Mouse (Mus musculus): ENCODE data around the gene Agap2. TPM values are rescaled to one million over a fixed set of nuclear protein-coding genes. Genes with fewer than 3 reads are reported as not detected.

Gene Agap2
- polyA plus RNA-seq, 1 experiment from 2014 or later, result 0.88 TPM

DNA sequence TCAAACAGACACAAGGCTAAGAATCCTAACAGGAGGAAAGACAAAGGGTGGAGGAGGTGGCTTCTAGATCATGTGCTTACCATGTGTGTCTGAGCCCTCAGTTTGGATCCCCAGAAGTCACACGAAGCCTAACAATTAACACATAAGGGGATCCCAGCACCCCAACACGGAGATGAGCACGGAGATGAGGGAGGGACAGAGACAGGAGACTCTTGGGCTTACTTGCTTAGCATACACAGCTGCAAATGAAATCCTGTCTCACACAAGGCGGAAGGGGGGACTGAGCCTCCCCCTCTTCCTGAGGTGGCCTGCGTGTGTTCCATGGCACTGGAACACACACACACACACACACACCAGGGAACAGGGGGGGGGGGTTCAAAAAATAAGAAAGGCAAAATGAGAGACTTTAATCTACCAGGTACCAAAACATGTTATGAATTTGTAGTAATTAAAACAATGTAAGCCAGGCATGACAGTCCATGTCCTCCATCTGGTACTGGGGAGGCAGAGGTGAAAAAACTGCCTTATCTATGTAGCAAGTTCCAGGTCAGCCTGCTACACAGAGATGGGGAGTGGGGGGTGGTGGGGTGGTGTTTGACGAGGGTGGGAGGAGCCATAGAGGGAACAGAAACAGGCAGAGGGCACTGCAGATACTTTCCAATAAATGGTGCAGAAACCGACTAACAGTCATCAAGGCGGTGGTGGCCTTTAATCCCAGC, 60.2 kb downstream of the Agap2 start:
- peak; percentile 65 for DNase-seq
- 18% methylated on average over 8 of the region's 8 CpGs for WGBS (ENCODE audit: insufficient replicate concordance)
- peak overlapping the region; percentile 38; the same call in 1 of the 2 replicates for H3K4me2 ChIP-seq (ENCODE audit: low read depth, low read length)

GRCm38 (mm10) chr10:127136510-127136909, 61.4 kb downstream of the Agap2 start:
- Histone ChIP-seq H3K27ac (ENCODE audit: low read depth) (peak overlapping the region; percentile 75), H3K4me1 (ENCODE audit: insufficient read depth) (peaks cover 32% of the 10 kb centered on the region), H3K9ac (replicated peaks) (no peak overlapping the region; the same call in 1 of the 2 replicates), H3K9me3 (ENCODE audit: low read length) (no peaks in the 10 kb centered on the region), H3K4me3 (ENCODE audit: low read depth, low read length) (no peak overlapping the region), H3K36me3 (replicated peaks; ENCODE audit: insufficient read depth, low read length) (no peaks in the 10 kb centered on the region), H3K27me3 (ENCODE audit: insufficient read depth, low read length) (no peaks in the 10 kb centered on the region), H3K4me2 (ENCODE audit: low read depth, low read length) (0 out of 2 replicates have a peak overlapping the region, but pooled peaks have one; percentile 38)
- ATAC-seq (peak; percentile 4), DNase-seq (no peak)
- TF ChIP-seq CTCF (IDR thresholded peaks at IDR 0.05; ENCODE audit: low read depth) (no peak), EP300 (IDR thresholded peaks at IDR 0.05; ENCODE audit: low read depth) (no peak; the same call in 1 of the 2 replicates)
- 33% methylated on average over 4 of the region's 4 CpGs for WGBS (ENCODE audit: insufficient replicate concordance)

More for the DNA sequence above, 60.2 kb downstream of the Agap2 start:
- H3K9ac ChIP-seq (replicated peaks), result peak overlapping the region; percentile 50; the same call in 1 of the 2 replicates
- H3K36me3 ChIP-seq (replicated peaks; ENCODE audit: insufficient read depth, low read length), result no peaks in the 10 kb centered on the region
- H3K9me3 ChIP-seq (ENCODE audit: low read length), result no peaks in the 10 kb centered on the region
- H3K27me3 ChIP-seq (ENCODE audit: insufficient read depth, low read length), result no peaks in the 10 kb centered on the region
- peak; percentile 73 for ATAC-seq
- peak overlapping the region; percentile 75 for H3K27ac ChIP-seq (ENCODE audit: low read depth)
- peaks cover 32% of the 10 kb centered on the region for H3K4me1 ChIP-seq (ENCODE audit: insufficient read depth)
- no peak for TF ChIP-seq EP300 (IDR thresholded peaks at IDR 0.05; ENCODE audit: low read depth)
- H3K4me3 ChIP-seq (ENCODE audit: low read depth, low read length), result no peak overlapping the region

- WGBS (ENCODE audit: insufficient replicate concordance), result 68% methylated on average over 3 of the region's 3 CpGs
- TF ChIP-seq EP300 (IDR thresholded peaks at IDR 0.05; ENCODE audit: low read depth), result no peak
- no peak for TF ChIP-seq CTCF (IDR thresholded peaks at IDR 0.05; ENCODE audit: low read depth)
- ATAC-seq, result no peak
- Histone ChIP-seq H3K9me3 (ENCODE audit: low read length) (no peaks in the 10 kb centered on the region), H3K27ac (ENCODE audit: low read depth) (peak overlapping the region; percentile 75), H3K4me2 (ENCODE audit: low read depth, low read length) (no peak overlapping the region), H3K36me3 (replicated peaks; ENCODE audit: insufficient read depth, low read length) (no peaks in the 10 kb centered on the region), H3K9ac (replicated peaks) (no peak overlapping the region), H3K27me3 (ENCODE audit: insufficient read depth, low read length) (no peaks in the 10 kb centered on the region), H3K4me1 (ENCODE audit: insufficient read depth) (peaks cover 32% of the 10 kb centered on the region), H3K4me3 (ENCODE audit: low read depth, low read length) (no peak overlapping the region)
- no peak for DNase-seq
These were observed 62.8 kb downstream of the Agap2 start for GRCm38 (mm10) chr10:127137896-127138295.

DNA sequence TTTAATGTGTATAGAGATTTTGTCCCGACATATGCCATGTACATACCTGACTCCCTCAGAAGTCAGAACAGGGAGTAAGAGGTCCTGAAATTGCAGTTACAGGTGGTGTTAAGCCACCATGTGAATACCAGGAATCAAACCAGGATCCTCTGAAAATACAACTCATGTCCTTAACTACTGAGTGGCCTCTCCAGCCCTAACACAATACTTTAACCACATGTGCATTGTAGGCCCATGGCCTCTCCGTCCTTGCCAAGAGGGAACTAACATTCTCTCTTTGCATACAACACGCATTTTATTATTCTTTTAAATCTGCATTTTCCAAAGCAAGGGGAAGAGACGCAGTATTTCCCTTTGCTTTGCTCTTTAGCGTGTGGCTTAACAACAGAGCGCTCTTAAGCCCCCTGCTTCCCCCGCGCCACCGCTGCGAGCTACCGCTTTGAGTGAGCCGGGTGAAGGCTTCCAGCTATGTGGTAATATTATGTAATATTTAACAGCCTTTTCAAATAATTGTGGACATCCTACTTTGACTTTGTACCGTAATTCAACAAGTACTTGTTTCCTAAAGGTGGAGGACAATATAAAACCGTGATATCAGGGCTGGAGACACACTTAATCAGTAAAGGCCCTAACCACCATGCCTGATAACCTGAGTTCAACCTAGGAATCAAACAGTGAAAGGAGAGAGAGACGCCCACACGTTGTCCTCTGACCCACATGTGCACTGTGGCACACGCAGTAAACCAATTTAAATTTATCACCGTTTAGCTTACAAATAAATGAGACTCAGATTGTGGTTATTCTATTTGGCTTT, 63.5 kb downstream of the Agap2 start:
- Histone ChIP-seq H3K36me3 (replicated peaks; ENCODE audit: insufficient read depth, low read length) (no peaks in the 10 kb centered on the region), H3K4me2 (ENCODE audit: low read depth, low read length) (peak overlapping the region; percentile 20; the same call in 1 of the 2 replicates), H3K4me3 (ENCODE audit: low read depth, low read length) (no peak overlapping the region), H3K27ac (ENCODE audit: low read depth) (peak overlapping the region; percentile 75), H3K9ac (replicated peaks) (no peak overlapping the region), H3K9me3 (ENCODE audit: low read length) (no peaks in the 10 kb centered on the region), H3K4me1 (ENCODE audit: insufficient read depth) (peaks cover 32% of the 10 kb centered on the region), H3K27me3 (ENCODE audit: insufficient read depth, low read length) (no peaks in the 10 kb centered on the region)
- DNase-seq (no peak), ATAC-seq (peak; percentile 67)
- 52% methylated on average over 18 of the region's 18 CpGs for WGBS (ENCODE audit: insufficient replicate concordance)
- no peak for TF ChIP-seq CTCF (IDR thresholded peaks at IDR 0.05; ENCODE audit: low read depth)
- TF ChIP-seq EP300 (IDR thresholded peaks at IDR 0.05; ENCODE audit: low read depth), result 0 out of 2 replicates have a peak, but pooled peaks have one; percentile 56

GRCm38 (mm10) chr10:127140971-127141370, 65.9 kb downstream of the Agap2 start:
- Histone ChIP-seq H3K9me3 (ENCODE audit: low read length) (no peaks in the 10 kb centered on the region), H3K9ac (replicated peaks) (no peak overlapping the region), H3K4me3 (ENCODE audit: low read depth, low read length) (no peak overlapping the region), H3K36me3 (replicated peaks; ENCODE audit: insufficient read depth, low read length) (no peaks in the 10 kb centered on the region), H3K27me3 (ENCODE audit: insufficient read depth, low read length) (no peaks in the 10 kb centered on the region), H3K4me2 (ENCODE audit: low read depth, low read length) (no peak overlapping the region), H3K4me1 (ENCODE audit: insufficient read depth) (peaks cover 21% of the 10 kb centered on the region), H3K27ac (ENCODE audit: low read depth) (no peak overlapping the region)
- TF ChIP-seq EP300 (IDR thresholded peaks at IDR 0.05; ENCODE audit: low read depth) (no peak), CTCF (IDR thresholded peaks at IDR 0.05; ENCODE audit: low read depth) (no peak)
- no peak for DNase-seq
- ATAC-seq, result no peak
- 75% methylated on average over 11 of the region's 11 CpGs for WGBS (ENCODE audit: insufficient replicate concordance)

DNA sequence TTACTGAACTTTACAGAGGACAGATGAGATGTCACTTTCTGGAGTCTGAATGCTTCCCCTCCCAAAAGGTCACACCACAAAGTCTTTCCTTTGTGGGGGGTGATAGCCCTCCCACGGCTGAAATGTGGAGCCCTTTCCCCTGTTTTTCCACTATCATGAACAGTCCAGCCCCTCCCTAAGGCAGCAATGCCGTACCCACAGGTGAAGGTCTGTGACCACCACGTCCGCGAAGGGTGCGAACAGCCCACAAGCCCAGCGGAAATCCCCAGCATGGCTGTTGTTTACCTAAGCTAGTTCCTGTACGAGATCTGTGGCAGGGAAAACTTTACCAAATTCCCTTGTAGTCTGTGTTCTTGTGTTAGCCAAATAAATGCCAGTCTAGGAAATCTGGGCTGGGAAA, 66.4 kb downstream of the Agap2 start:
- 48% methylated on average over 8 of the region's 8 CpGs for WGBS (ENCODE audit: insufficient replicate concordance)
- no peak for TF ChIP-seq CTCF (IDR thresholded peaks at IDR 0.05; ENCODE audit: low read depth)
- TF ChIP-seq EP300 (IDR thresholded peaks at IDR 0.05; ENCODE audit: low read depth), result no peak
- H3K4me1 ChIP-seq (ENCODE audit: insufficient read depth), result peaks cover 15% of the 10 kb centered on the region
- no peak overlapping the region for H3K4me2 ChIP-seq (ENCODE audit: low read depth, low read length)
- ATAC-seq, result no peak
- no peaks in the 10 kb centered on the region for H3K36me3 ChIP-seq (replicated peaks; ENCODE audit: insufficient read depth, low read length)
- H3K9ac ChIP-seq (replicated peaks), result no peak overlapping the region
- no peaks in the 10 kb centered on the region for H3K9me3 ChIP-seq (ENCODE audit: low read length)
- H3K27ac ChIP-seq (ENCODE audit: low read depth), result no peak overlapping the region
- DNase-seq, result no peak
- no peak overlapping the region for H3K4me3 ChIP-seq (ENCODE audit: low read depth, low read length)
- no peaks in the 10 kb centered on the region for H3K27me3 ChIP-seq (ENCODE audit: insufficient read depth, low read length)

Other genes starting within 250 kb of the Agap2 start
- 5.8 and 7.1 TPM in 2 replicates for gene Atp23, start 173.9 kb upstream of the Agap2 start, polyA plus RNA-seq (2015; fragmentation: Nextera tagmentation; extraction: Ambion mirVana)
- gene Ctdsp2, start 96.6 kb upstream of the Agap2 start, polyA plus RNA-seq (2015; fragmentation: Nextera tagmentation; extraction: Ambion mirVana), result 10.7 and 11.4 TPM in 2 replicates
- gene Avil, start 74.6 kb upstream of the Agap2 start, polyA plus RNA-seq (2015; fragmentation: Nextera tagmentation; extraction: Ambion mirVana), result 0.04 TPM in 1 of 2 replicates, not detected in the other
- gene Tsfm, start 44.4 kb upstream of the Agap2 start, polyA plus RNA-seq (2015; fragmentation: Nextera tagmentation; extraction: Ambion mirVana), result 37.7 and 38.4 TPM in 2 replicates
- 14.9 and 15.0 TPM in 2 replicates for gene Mettl1, start 33.9 kb upstream of the Agap2 start, polyA plus RNA-seq (2015; fragmentation: Nextera tagmentation; extraction: Ambion mirVana)
- gene Eef1akmt3, start 33.8 kb upstream of the Agap2 start, polyA plus RNA-seq (2015; fragmentation: Nextera tagmentation; extraction: Ambion mirVana), result 0.05 and 0.07 TPM in 2 replicates
- not detected in 2 replicates for gene Cyp27b1, start 27.0 kb upstream of the Agap2 start, polyA plus RNA-seq (2015; fragmentation: Nextera tagmentation; extraction: Ambion mirVana)
- 0.04 and 0.06 TPM in 2 replicates for gene March9, start 15.1 kb upstream of the Agap2 start, polyA plus RNA-seq (2015; fragmentation: Nextera tagmentation; extraction: Ambion mirVana)
- 209 and 225 TPM in 2 replicates for gene Cdk4, start 11.8 kb upstream of the Agap2 start, polyA plus RNA-seq (2015; fragmentation: Nextera tagmentation; extraction: Ambion mirVana)
- 224 and 230 TPM in 2 replicates for gene Tspan31, start 5.0 kb upstream of the Agap2 start, polyA plus RNA-seq (2015; fragmentation: Nextera tagmentation; extraction: Ambion mirVana)
- gene Os9, start 45.8 kb downstream of the Agap2 start, polyA plus RNA-seq (2015; fragmentation: Nextera tagmentation; extraction: Ambion mirVana), result 78.8 and 81.4 TPM in 2 replicates
- 27.2 and 32.2 TPM in 2 replicates for gene B4galnt1, start 89.9 kb downstream of the Agap2 start, polyA plus RNA-seq (2015; fragmentation: Nextera tagmentation; extraction: Ambion mirVana)
- 2.0 TPM in 2 replicates for gene Slc26a10, start 105.4 kb downstream of the Agap2 start, polyA plus RNA-seq (2015; fragmentation: Nextera tagmentation; extraction: Ambion mirVana)
- 1.9 and 2.6 TPM in 2 replicates for gene Arhgef25, start 114.8 kb downstream of the Agap2 start, polyA plus RNA-seq (2015; fragmentation: Nextera tagmentation; extraction: Ambion mirVana)
- 8.8 and 8.9 TPM in 2 replicates for gene Dtx3, start 120.4 kb downstream of the Agap2 start, polyA plus RNA-seq (2015; fragmentation: Nextera tagmentation; extraction: Ambion mirVana)
- gene Pip4k2c, start 136.3 kb downstream of the Agap2 start, polyA plus RNA-seq (2015; fragmentation: Nextera tagmentation; extraction: Ambion mirVana), result 14.7 and 17.7 TPM in 2 replicates
- 0.06 TPM in 2 replicates for gene Kif5a, start 188.1 kb downstream of the Agap2 start, polyA plus RNA-seq (2015; fragmentation: Nextera tagmentation; extraction: Ambion mirVana)
- gene Dctn2, start 191.1 kb downstream of the Agap2 start, polyA plus RNA-seq (2015; fragmentation: Nextera tagmentation; extraction: Ambion mirVana), result 65.3 and 67.4 TPM in 2 replicates
- gene Mbd6, start 213.7 kb downstream of the Agap2 start, polyA plus RNA-seq (2015; fragmentation: Nextera tagmentation; extraction: Ambion mirVana), result 5.3 and 5.7 TPM in 2 replicates
- gene Mars, start 236.5 kb downstream of the Agap2 start, polyA plus RNA-seq (2015; fragmentation: Nextera tagmentation; extraction: Ambion mirVana), result 51.3 and 62.3 TPM in 2 replicates
- gene Arhgap9, start 246.7 kb downstream of the Agap2 start, polyA plus RNA-seq (2015; fragmentation: Nextera tagmentation; extraction: Ambion mirVana), result 13.5 and 14.8 TPM in 2 replicates

All from liver, postnatal 0 days (tissue).